Mouse (Mus musculus) duodenum, adult 2 months (tissue): Measurements from ENCODE around the gene Exosc6. TPM values are rescaled to one million over a fixed set of nuclear protein-coding genes. Genes with fewer than 3 reads are reported as not detected.

Source experiments
- polyA plus RNA-seq: library from polyadenylated mRNA; depleted of rRNA; stranded (reverse); fragments of >200 nt; gene quantifications from 2 replicates; pipeline ENCODE4 v1.2.3, GENCODE M21; 2012; ENCODE audit warnings: low replicate concordance; rRNA removed

Gene Exosc6
- 17.3 and 43.6 TPM in 2 replicates for polyA plus RNA-seq

GRCm38 (mm10) chr8:111056158-111056663, at the start of gene Exosc6:
Exosc6 (plus strand) TSS chr8:111056339.

GRCm38 (mm10) chr8:111031572-111031971, 24.6 kb upstream of the Exosc6 start, which contains the start of gene Ddx19b:
Ddx19b (minus strand) TSS chr8:111031751.

GRCm38 (mm10) chr8:111032916-111033315, 23.2 kb upstream of the Exosc6 start, which contains the start of gene Aars:
Aars (plus strand) TSS chr8:111033144.

GRCm38 (mm10) chr8:111092326-111092725, 36.2 kb downstream of the Exosc6 start, which contains the start of gene Clec18a:
Clec18a (minus strand) TSS chr8:111092426.

GRCm38 (mm10) chr8:111093865-111094718, 38.0 kb downstream of the Exosc6 start, which contains the start of gene Pdpr:
Pdpr (plus strand) TSS chr8:111094630.

Other genes with a start within 250 kb of the Exosc6 start
- gene Cog4, start 209.7 kb upstream of the Exosc6 start, polyA plus RNA-seq, result 15.1 and 20.0 TPM in 2 replicates
- gene Sf3b3, start 209.6 kb upstream of the Exosc6 start, polyA plus RNA-seq, result 7.9 and 12.4 TPM in 2 replicates
- gene Fuk, start 153.9 kb upstream of the Exosc6 start, polyA plus RNA-seq, result 21.9 and 35.1 TPM in 2 replicates
- 3.6 and 5.6 TPM in 2 replicates for gene St3gal2, start 136.4 kb upstream of the Exosc6 start, polyA plus RNA-seq
- gene Ddx19a, start 58.5 kb upstream of the Exosc6 start, polyA plus RNA-seq, result 4.9 and 13.8 TPM in 2 replicates
- 0.46 and 1.3 TPM in 2 replicates for gene Ddx19b, start 24.6 kb upstream of the Exosc6 start, polyA plus RNA-seq
- 14.0 and 14.7 TPM in 2 replicates for gene Aars, start 23.2 kb upstream of the Exosc6 start, polyA plus RNA-seq
- not detected in 2 replicates for gene Clec18a, start 36.1 kb downstream of the Exosc6 start, polyA plus RNA-seq
- 0.72 and 5.9 TPM in 2 replicates for gene Pdpr, start 38.3 kb downstream of the Exosc6 start, polyA plus RNA-seq
- 13.3 and 14.2 TPM in 2 replicates for gene Glg1, start 202.9 kb downstream of the Exosc6 start, polyA plus RNA-seq
- 3.4 and 4.2 TPM in 2 replicates for gene Rfwd3, start 243.9 kb downstream of the Exosc6 start, polyA plus RNA-seq